Mouse (Mus musculus) hindbrain, embryonic 14.5 days (tissue): Measurements from ENCODE around the gene Igsf9. TPM values are rescaled to one million over a fixed set of nuclear protein-coding genes. Genes with fewer than 3 reads are reported as not detected.

Experiments used
- ATAC-seq: fragments of 200-750 bp; cut with Nextera tagmentation; 2 replicates; pipeline ENCODE4 v1.8.0; 2017; ENCODE audit warnings: moderate number of reproducible peaks, mild to moderate bottlenecking, moderate TSS enrichment, moderate library complexity; ENCODE audit not compliant: low FRiP score
- DNase-seq: peaks from one replicate; pipeline ENCODE4 v3.0.0-alpha.2; 2015; ENCODE audit warnings: low spot score
- H3K27ac ChIP-seq: fragments of 300-500 bp; sonication (generic); 2 replicates; pipeline ENCODE4 v1.5.1; 2014; ENCODE audit warnings: mild to moderate bottlenecking, moderate library complexity
- H3K27me3 ChIP-seq: fragments of 300-500 bp; sonication (generic); 2 replicates; pipeline ENCODE4 v1.6.1; 2014; ENCODE audit warnings: mild to moderate bottlenecking, low read length, mixed read lengths; ENCODE audit not compliant: control insufficient read depth, insufficient read depth
- H3K36me3 ChIP-seq: fragments of 300-500 bp; sonication (generic); replicated peaks from 2 replicates; pipeline ENCODE4 v1.6.1; 2014; ENCODE audit not compliant: control insufficient read depth, insufficient read depth
- H3K4me1 ChIP-seq: fragments of 300-500 bp; sonication (generic); replicated peaks from 2 replicates; pipeline ENCODE4 v1.6.1; 2014; ENCODE audit warnings: antibody characterized with exemption, low read length, mixed read lengths; ENCODE audit not compliant: control insufficient read depth, insufficient read depth
- H3K4me2 ChIP-seq: fragments of 300-500 bp; sonication (generic); replicated peaks from 2 replicates; pipeline ENCODE4 v1.6.1; 2014; ENCODE audit warnings: mild to moderate bottlenecking, moderate library complexity
- H3K4me3 ChIP-seq: fragments of 300-500 bp; sonication (generic); replicated peaks from 2 replicates; pipeline ENCODE4 v1.5.1; 2014; ENCODE audit warnings: mild to moderate bottlenecking, low read length
- H3K9ac ChIP-seq: fragments of 300-500 bp; sonication (generic); 2 replicates; pipeline ENCODE4 v1.6.1; 2014
- H3K9me3 ChIP-seq: fragments of 300-500 bp; sonication (generic); 2 replicates; pipeline ENCODE4 v1.6.1; 2016; ENCODE audit warnings: low read length; ENCODE audit not compliant: control insufficient read depth
- WGBS: fragments of 180-500 bp; shearing (Covaris S2); extraction: QIAGEN DNeasy Blood & Tissue Kit; methylation state at CpG from one replicate; pipeline ENCODE4 v1.1.7; 2014; 5-methylcytosine and 5-hydroxymethylcytosine counted together
- polyA plus RNA-seq: library from polyadenylated mRNA; unstranded; fragments of >200 nt; fragmentation: Nextera tagmentation; extraction: Ambion mirVana; gene quantifications from 2 replicates; pipeline ENCODE4 v1.2.1, GENCODE M21; 2014

The Igsf9 gene
- 27.6 and 28.5 TPM in 2 replicates for polyA plus RNA-seq

- DNase-seq (peak; percentile 89), ATAC-seq (peak; percentile 93)
- Histone ChIP-seq H3K27me3 (no peaks in the 10 kb centered on the region), H3K27ac (peak within 1 kb of the TSS; percentile 51), H3K36me3 (no peaks in the 10 kb centered on the region), H3K9ac (peak within 1 kb of the TSS; percentile 70), H3K9me3 (no peaks in the 10 kb centered on the region), H3K4me1 (peaks cover 40% of the 10 kb centered on the region), H3K4me2 (peak within 1 kb of the TSS; percentile 77), H3K4me3 (peak within 1 kb of the TSS; percentile 68)
- WGBS: under 1% methylated on average over 37 of the region's 38 CpGs
Measured at GRCm38 (mm10) chr1:172481540-172482280, at the start of gene Igsf9. TSS of gene Igsf9 (plus strand) at chr1:172481788.

GRCm38 (mm10) chr1:172431836-172432586 lies 49.6 kb upstream of the Igsf9 start:
- DNase-seq: no peak
- WGBS: 54% methylated on average over 4 of the region's 4 CpGs
- H3K4me1 ChIP-seq: no peaks in the 10 kb centered on the region

DNA sequence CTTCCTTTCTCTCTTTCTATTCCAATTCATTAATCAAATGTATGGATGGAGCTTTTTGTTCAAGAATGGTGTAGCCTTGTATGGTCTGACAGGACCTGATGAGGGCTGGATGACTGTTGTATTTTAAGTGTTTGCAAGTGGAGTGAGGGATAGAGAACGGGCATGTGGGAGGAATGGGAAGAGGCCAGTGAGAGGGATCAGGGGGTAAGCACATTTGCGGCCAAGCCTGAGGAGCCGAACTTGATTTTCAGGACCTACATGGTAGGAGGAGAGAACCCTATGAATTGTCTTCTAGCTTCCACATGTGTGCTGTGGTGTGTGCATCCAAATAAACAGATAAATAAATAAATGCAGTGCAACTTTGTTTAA lies 49.0 kb upstream of the Igsf9 start:
- 89% methylated on average over 3 of the region's 3 CpGs for WGBS
- Histone ChIP-seq H3K27me3 (no peaks in the 10 kb centered on the region), H3K4me2 (no peak overlapping the region), H3K9ac (no peak overlapping the region), H3K27ac (no peak overlapping the region), H3K4me3 (no peak overlapping the region), H3K4me1 (no peaks in the 10 kb centered on the region), H3K9me3 (no peaks in the 10 kb centered on the region), H3K36me3 (no peaks in the 10 kb centered on the region)
- ATAC-seq: no peak
- DNase-seq: no peak

More at GRCm38 (mm10) chr1:172431836-172432586, 49.6 kb upstream of the Igsf9 start:
- H3K9me3 ChIP-seq: no peaks in the 10 kb centered on the region
- no peaks in the 10 kb centered on the region for H3K36me3 ChIP-seq
- no peaks in the 10 kb centered on the region for H3K27me3 ChIP-seq
- no peak overlapping the region for H3K4me2 ChIP-seq
- no peak overlapping the region for H3K4me3 ChIP-seq
- ATAC-seq: no peak
- no peak overlapping the region for H3K27ac ChIP-seq
- no peak overlapping the region for H3K9ac ChIP-seq

DNA sequence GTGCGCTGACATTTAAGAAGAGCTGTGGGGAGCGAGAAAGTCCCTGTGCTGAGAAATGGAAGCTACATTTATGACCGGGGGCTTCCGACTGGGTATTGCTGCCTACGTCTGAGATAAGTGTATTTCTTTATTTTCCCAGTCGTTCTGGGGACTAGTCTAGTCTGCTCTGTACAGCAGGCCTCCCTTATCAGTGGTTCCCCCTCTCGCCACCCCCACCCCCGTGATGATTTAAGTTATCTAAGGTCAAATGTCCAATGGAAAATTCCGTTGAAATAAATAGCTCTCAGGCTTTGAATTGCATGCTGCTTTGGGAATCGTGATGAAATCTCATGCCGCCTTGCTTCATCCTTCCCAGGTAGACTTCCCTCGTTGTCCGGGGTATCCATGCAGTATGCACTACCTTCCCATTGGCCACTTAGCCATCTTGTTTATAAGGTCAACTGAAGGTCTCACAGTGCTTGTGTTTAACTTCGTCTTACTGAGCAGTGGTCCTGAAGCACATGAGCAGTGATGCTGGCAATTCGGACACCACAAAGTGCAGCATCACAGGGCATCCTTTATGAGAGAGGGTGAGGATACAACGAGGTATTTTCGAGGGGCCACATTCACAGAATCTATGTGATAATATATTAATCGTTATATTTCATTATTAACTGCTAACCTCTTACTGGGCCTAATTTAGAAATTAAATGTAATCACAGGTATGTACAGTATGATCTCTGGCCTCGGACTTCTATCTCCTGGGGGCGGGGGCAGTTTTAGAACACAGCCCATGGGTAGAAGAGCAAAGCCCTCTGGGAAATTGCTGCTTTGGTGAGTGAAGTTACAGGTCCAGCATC lies 48.4 kb upstream of the Igsf9 start:
- Histone ChIP-seq H3K27me3 (no peaks in the 10 kb centered on the region), H3K4me2 (no peak overlapping the region), H3K4me3 (no peak overlapping the region), H3K4me1 (no peaks in the 10 kb centered on the region), H3K27ac (no peak overlapping the region), H3K9me3 (no peaks in the 10 kb centered on the region), H3K36me3 (no peaks in the 10 kb centered on the region), H3K9ac (no peak overlapping the region)
- ATAC-seq (no peak), DNase-seq (no peak)
- 91% methylated on average over 20 of the region's 20 CpGs for WGBS

DNA sequence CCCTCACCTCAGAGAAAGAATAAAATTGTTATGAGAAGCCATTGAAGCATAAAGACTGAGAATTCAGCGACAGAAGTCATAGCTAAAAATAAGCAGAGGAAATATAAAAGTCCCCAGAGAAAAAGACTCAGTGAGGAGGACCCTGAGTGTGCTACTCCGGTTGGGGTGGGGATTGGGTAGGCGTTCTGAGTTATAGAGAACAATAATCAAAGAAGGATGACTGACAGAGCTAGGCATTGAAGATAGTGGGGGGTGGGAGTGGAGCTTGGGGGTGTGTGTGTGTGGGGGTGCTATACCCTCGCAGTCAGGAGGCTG lies 47.8 kb upstream of the Igsf9 start:
- H3K36me3 ChIP-seq: no peaks in the 10 kb centered on the region
- no peaks in the 10 kb centered on the region for H3K9me3 ChIP-seq
- no peaks in the 10 kb centered on the region for H3K4me1 ChIP-seq
- no peaks in the 10 kb centered on the region for H3K27me3 ChIP-seq
- 84% methylated on average over 4 of the region's 4 CpGs for WGBS
- DNase-seq: no peak
- no peak overlapping the region for H3K27ac ChIP-seq
- no peak overlapping the region for H3K9ac ChIP-seq
- no peak overlapping the region for H3K4me2 ChIP-seq
- no peak overlapping the region for H3K4me3 ChIP-seq
- no peak for ATAC-seq

DNA sequence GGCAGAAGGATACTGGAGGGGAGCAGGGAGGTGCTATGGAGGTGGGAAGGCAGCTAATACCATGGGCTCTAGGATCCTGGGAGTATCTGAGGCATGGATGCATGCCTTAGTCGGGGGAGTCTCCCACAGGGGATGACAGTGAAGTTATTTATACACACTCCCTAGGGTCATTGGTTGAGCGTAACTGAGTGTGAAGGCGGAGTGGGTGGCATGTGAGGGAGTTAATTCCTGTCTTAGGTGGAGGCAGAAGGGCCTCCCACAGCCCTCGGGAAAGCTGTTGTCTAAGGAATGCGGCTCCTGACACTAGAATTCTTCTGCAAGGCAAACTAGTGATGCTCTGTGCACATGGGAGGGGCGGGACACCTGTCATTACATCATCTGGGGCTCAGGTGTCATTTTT lies 44.8 kb upstream of the Igsf9 start:
- Histone ChIP-seq H3K9me3 (no peaks in the 10 kb centered on the region), H3K27me3 (no peaks in the 10 kb centered on the region), H3K4me2 (no peak overlapping the region), H3K4me1 (no peaks in the 10 kb centered on the region), H3K9ac (no peak overlapping the region), H3K4me3 (no peak overlapping the region), H3K36me3 (no peaks in the 10 kb centered on the region), H3K27ac (no peak overlapping the region)
- 57% methylated on average over 6 of the region's 6 CpGs for WGBS
- DNase-seq (no peak), ATAC-seq (no peak)

DNA sequence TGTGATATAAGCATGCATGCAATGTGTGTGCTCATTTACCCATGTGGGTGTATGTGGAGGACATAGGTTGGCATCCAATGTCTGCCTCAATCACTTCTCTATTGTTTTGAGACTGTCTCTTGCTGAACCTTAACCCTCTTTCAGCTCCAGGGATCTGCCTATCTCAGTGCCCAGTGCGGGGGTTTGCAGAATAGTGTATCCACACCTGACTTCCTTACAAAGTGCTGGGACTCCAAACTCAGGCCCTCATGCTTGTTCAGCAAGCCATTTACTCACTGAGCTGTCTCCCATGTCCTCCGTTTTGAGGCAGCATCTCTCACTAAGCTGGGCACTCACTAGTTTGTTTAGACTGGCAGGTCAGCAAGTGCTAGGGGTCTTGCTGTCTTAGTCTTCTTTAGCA lies 43.0 kb upstream of the Igsf9 start:
- DNase-seq: no peak
- ATAC-seq: no peak
- Histone ChIP-seq H3K4me1 (no peaks in the 10 kb centered on the region), H3K9ac (no peak overlapping the region), H3K27me3 (no peaks in the 10 kb centered on the region), H3K36me3 (no peaks in the 10 kb centered on the region), H3K4me2 (no peak overlapping the region), H3K4me3 (no peak overlapping the region), H3K9me3 (no peaks in the 10 kb centered on the region), H3K27ac (no peak overlapping the region)
- WGBS: 83% methylated on average over 2 of the region's 2 CpGs

GRCm38 (mm10) chr1:172440521-172440920 lies 41.1 kb upstream of the Igsf9 start:
- 83% methylated on average over 3 of the region's 3 CpGs for WGBS
- DNase-seq (no peak), ATAC-seq (no peak)
- no peak overlapping the region for H3K4me2 ChIP-seq
- no peaks in the 10 kb centered on the region for H3K4me1 ChIP-seq
- no peak overlapping the region for H3K4me3 ChIP-seq
- no peaks in the 10 kb centered on the region for H3K9me3 ChIP-seq
- H3K9ac ChIP-seq: no peak overlapping the region
- H3K27me3 ChIP-seq: no peaks in the 10 kb centered on the region
- no peaks in the 10 kb centered on the region for H3K36me3 ChIP-seq
- no peak overlapping the region for H3K27ac ChIP-seq

- no peak overlapping the region for H3K4me3 ChIP-seq
- WGBS: 85% methylated on average over 9 of the region's 9 CpGs
- H3K9ac ChIP-seq: no peak overlapping the region
- no peak for ATAC-seq
- no peak overlapping the region for H3K4me2 ChIP-seq
- no peaks in the 10 kb centered on the region for H3K27me3 ChIP-seq
- no peak for DNase-seq
- H3K9me3 ChIP-seq: no peaks in the 10 kb centered on the region
- H3K4me1 ChIP-seq: no peaks in the 10 kb centered on the region
- H3K27ac ChIP-seq: no peak overlapping the region
- no peaks in the 10 kb centered on the region for H3K36me3 ChIP-seq
Measured at GRCm38 (mm10) chr1:172441935-172442445, 39.6 kb upstream of the Igsf9 start.
